Mouse (Mus musculus): ENCODE measurements at regions not wholly inside any gene's neighbourhood (a gene's known extent, or its start where the extent isn't known, plus 50 kb on each side); places are given as distances from the start of the nearest gene placed in this dataset.

GRCm38 (mm10) chr4:28190861-28191260 is 622.1 kb upstream of the Epha7 start:
- TF ChIP-seq POLR2A (IDR thresholded peaks at IDR 0.05; ENCODE audit: control insufficient read depth, extremely low read depth, insufficient read depth, low read length, poor library complexity) (no peak), CTCF (IDR thresholded peaks at IDR 0.05; ENCODE audit: borderline replicate concordance, control insufficient read depth, extremely low read depth, insufficient read depth, low read length, poor library complexity) (no peak)

Data from thymus, adult 2 months (tissue).